Mouse (Mus musculus) heart, adult 11 months (tissue): Measurements from ENCODE around the gene Mtfmt.

ENCODE experiments used
- DNase-seq: peaks from one replicate; pipeline ENCODE4 v3.0.0; 2022

Gene Mtfmt

DNA sequence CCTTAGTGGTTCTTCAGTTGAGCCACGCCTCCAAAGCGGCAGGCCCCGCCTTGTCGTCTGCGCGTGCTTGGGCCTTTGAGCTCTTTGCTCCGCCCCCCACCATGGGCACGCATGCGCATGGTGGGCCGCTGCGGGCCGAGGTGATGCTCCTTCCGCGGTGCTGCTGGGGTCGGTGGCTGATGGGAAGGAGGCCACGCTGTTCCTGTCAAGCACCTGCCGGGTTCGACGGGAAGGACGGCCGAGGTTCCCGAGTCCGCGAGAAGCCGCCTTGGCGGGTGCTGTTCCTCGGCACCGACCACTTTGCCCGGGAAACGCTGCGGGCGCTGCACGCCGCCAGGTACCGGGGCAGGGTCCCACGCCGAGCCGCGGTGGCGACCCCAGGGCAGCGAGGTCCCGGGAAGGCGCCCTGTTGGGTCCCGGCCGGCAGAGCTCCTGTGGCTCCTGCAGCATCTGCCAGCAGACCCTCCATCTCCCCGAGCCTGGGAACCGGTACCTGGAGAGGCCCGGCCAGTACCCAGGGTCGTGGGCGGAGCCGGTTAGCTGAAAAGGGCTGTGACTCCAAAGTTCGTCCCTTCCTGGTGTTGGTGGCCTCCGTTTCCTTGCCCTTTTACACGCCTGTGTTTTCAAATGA, at the start of gene Mtfmt:
TSS of gene Mtfmt (plus strand) at position 112 of the 631 bp plus-strand sequence.
- peak; percentile 99 for DNase-seq

DNA sequence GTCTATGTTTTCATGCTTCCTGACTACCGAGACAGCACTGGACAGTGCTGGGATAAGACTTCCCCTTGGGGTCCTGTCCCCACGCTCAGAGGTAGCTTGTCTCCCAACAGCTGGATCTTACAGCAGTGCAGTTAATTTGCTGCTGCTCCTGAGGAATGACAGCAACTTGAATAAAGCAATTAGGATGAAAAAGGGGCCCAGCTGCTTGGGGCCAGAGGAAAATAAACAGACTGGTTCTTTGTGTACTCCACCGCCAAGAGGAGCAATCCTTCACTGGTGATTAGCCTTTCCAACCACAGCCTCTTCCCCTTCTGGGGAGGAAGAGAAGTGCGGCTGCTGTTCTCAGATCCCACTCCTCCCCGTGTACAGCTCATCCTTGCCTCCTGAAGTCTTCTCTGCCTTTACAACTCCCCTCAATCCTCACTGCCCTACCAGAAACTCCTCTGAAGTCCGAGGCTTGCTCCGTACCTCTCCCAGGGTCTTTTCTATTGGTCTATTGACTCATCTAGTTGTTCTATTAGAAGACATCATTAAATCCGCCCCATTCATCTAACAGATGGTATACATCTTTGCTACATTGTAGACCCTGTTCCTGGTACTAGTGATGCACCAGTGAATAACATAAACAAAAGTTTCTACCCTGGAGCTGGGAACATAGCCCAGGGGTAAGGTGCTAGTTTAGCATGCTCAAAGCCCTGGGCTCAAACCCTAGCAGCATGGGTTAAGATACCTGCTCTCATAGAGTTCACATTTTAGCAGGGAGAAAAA, 49.0 kb upstream of the Mtfmt start:
- no peak for DNase-seq

DNA sequence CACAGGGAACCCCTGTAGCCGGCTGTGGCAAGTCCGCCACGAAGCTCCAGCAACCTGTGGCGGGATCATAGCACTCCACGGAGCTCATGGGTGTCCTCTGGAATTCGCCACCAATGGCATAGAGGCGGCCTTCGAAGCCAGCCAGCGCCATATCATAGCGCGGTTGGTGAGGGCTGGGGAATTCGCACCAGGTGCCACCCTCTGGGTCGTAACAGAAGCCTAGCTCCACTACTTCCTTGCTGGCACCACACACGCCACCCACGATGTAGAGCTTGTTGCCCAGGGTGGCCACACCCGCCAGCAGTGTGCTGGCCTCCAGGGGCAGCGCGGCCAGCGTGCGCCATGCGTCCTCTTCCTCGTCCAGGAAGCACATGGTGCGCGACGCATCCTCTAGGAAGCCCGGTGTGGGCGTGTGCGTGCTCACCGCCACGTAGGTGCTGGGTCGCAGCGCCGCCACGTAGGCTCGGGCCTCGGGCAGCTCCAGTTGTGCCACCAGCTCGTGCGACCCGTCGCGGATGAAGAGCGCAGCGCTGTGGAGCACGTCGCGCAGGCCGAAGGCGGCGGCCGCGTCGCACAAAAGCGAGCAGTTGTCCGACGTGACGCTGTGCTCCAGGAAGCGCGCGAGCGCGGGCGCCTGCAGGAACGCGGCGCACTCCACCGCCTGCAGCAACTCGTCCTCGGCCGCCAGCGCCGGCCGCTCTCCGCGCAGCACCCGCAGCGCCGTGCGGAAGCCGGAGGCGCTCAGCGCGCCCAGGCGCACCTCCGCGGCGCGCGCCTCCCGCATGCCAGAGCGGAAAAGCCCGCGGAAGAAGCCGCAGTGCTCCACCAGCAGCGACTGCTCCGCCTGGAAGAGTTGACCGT, 44.6 kb upstream of the Mtfmt start:
- DNase-seq = no peak

DNA sequence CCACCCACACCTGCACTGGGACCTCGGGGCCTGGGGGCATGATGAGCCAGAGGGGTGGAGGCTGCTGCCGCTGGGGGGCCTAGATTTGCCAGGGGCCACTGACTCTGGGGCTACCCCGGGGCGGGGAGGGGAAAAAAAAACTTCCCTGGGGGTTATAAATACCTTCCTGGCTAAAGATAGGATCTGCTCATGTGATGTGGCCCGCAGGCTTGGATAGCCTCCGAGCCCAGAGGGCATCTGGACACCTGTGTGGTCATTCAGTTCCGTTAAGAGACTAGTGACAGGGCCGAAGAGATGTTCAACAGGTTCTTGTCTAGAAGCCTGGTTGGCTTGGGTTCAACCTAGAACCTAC, 44.0 kb upstream of the Mtfmt start, which contains the start of gene Kbtbd13:
TSS of gene Kbtbd13 (minus strand) at position 40 of the 352 bp plus-strand sequence.
- peak; percentile 96 for DNase-seq

DNA sequence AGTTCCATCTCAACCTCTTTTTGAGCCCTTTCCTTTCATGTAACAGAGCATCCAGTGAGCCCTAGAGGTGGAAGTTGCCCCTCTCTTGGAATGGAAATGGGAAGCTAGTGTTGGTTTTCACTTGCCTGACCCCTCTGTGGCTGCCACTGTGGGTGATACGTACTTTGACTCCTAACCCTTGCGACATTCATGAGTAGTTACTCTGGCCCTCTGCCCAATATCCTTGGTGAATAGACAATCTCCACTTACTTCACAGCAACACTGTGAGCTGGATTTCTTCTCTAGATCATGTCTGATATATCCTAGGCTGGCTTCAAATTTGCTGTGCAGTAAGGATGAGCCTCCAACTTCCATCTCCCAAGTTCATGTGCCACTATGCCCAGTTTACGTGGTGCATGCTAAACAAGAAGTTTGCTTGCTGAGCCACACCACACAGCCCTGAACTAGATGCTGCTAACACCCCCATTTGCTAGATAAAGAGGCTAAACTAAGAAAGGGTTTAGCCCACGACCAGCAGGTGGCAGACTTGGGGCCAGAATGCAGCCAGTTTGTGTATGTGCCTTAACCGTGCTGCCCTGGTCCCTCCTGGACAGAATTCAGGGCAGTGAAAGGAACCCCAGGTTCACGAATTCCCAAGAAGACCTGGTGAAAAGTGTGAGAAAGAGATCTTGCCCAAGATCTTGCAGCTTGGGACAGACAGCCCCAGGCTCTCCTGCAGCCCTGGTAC, 42.8 kb upstream of the Mtfmt start:
- DNase-seq = peak; percentile 95

DNA sequence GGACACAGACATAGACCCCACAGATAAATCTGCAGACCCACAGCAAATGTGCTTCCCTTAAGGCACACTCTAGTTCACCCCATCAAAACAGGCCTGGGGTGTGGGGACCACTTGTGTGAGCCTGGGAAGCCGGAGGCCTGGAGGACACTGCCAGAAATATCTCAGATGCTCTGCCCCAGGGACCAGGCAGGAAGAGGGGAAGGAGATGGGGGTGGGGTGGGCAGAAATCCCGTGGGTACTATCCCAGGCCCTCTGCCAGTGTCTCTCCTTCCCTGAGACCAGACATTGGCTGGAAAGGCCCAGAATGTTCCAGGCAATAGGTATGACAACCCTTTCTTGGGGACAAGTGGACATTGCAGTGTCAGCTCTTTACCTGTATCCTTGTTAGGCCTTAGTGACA, 42.0 kb upstream of the Mtfmt start:
- peak; percentile 98 for DNase-seq

DNA sequence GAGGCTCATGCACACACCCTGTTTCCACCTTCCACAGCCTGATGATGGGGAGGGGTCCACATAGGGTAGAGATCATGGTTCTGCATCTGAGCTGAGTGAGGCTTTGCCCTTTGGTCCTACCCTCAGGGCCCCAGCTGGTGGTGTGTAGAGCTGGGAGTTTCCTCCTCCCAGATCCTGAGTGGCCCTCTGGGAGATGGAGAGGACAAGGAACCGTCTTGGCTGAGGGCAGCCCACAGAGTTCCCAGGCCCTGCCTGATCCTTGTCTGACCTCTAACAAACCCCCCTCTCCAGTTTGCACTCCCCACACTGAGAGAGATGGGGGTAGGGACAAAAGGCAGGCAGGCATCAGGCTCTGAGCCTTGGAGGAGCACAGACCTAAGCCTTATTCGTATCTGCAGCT, 41.2 kb upstream of the Mtfmt start:
- DNase-seq = peak; percentile 98

DNA sequence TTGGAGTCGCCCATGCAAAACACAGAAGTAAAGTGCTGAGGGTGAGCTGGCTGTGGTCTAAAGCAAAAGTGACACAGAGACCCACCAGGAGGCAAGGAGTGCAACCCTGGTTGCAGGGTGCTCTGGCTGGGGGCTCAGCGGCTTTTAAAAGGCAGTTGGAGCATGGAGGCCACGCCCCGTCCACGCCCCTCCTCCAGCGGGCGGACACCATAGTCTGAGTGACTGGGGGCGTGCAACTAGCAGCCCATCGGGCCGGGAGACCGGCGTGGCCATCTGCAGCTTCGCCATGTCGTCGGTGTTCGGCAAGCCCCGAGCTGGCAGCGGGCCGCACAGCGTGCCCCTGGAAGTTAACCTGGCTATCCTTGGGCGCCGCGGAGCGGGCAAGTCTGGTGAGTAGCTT, 37.3 kb upstream of the Mtfmt start, which contains the start of gene Rasl12:
TSS of gene Rasl12 (plus strand) at position 228 of the 400 bp plus-strand sequence.
- DNase-seq = peak; percentile 99

DNA sequence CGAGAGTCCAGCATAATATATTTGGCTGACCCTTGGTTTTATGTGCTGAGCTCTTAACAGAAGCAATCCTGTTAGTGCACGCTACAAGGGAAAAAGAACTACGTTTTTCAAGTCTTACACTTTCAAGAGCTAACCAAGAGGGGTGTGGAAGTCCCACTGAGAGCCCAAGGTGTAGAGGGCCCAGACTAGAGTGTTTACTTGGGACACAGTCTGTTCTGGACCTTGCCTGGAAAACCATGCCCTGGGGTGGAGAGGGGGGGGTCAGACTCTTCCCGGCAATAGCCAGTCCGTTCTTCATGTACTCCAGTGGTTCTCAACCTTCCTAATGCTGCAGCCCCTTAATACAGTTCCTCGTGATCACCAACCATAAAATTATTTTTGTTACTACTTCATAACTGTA, 35.6 kb upstream of the Mtfmt start:
- DNase-seq = no peak

DNA sequence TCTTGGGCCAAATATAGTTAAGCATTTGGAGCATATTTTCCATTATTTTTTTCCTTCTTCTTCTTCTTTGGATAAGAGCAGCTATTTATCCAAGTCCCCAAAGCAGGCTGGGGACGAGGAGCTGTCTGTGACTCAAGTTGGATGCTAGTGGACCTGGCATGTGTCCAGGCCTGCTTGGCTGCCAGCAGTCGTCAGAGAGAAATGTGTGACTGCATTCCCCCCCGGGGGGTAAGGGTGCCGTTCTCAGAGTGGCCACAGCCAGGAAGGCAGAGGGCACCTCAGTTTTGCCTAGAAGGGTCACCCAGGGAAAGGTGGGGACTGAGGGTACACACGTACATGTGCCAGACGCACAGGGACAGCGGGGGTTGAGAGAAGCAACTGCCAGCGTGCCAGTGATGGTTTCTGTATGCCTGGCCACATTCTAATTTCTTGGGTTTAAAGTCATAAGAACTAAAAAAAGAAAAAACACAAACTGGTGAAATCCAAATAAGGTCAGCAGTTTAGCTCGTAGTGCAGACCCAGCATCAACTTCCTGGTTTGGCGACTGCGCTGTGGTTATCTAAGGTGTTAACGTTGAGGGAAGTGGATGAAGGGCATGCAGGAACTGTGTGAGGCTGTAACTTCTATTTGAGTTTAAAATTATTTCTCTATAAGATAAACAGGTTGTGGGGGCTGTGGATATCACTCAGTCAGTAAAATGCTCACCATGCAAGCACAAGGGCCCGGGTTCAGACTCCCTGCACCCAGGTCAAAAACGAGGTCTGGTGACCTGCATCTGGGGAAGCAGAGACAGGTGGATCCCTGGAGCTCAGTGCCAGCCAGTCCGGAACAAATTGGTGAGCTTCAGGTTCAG, 31.0 kb upstream of the Mtfmt start:
- peak; percentile 99 for DNase-seq

DNA sequence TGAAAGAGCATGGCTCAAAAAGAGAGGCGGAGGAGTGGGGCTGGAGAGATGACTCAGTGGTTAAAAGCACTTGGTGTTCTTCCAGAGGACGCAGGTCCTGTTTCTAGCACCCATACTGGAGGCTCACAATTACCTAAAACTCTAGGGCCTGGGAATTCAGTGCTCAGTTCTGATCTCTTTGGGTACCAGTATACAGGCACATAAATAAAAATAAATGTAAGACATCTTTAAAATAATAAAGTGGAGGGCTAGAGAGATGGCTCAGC, 30.5 kb upstream of the Mtfmt start:
- DNase-seq = peak; percentile 90

DNA sequence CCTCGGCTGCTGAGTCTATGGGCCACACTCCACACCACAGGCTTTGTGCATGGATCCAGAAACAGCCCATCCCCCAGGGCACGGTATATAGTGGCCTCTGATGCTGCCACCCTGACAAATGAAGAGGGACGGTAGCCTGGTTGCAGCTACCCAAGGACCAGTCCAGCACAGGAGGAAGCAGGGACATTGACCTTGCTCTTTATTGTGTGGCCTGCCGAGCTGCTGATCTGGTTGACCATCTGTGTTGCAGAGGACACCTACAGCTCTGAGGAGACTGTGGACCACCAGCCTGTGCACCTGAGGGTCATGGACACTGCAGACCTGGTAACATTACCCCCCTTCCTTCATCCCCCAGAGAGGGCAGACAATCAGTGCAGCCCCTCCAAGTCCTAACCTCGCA, 28.3 kb upstream of the Mtfmt start:
- peak; percentile 82 for DNase-seq

DNA sequence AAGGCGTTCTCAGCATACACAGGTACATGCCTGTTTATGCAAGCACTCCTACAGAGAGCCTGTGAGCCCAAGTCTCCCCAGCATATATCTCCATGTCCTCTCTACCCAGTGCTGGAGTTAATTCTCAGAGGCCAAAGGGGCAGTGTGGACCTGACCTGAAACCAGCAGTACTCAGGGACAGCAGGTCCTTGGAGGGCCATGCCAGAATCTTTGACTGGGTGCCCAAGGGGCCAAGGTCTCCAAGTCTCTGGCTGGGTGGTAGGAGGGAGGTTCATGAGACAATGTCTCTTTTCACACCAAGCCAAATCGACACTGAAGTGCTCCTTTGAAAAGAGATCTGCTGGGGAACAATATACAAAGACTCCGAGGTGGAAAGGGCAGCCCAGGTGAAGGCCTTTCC, 27.7 kb upstream of the Mtfmt start:
- DNase-seq = peak; percentile 81

DNA sequence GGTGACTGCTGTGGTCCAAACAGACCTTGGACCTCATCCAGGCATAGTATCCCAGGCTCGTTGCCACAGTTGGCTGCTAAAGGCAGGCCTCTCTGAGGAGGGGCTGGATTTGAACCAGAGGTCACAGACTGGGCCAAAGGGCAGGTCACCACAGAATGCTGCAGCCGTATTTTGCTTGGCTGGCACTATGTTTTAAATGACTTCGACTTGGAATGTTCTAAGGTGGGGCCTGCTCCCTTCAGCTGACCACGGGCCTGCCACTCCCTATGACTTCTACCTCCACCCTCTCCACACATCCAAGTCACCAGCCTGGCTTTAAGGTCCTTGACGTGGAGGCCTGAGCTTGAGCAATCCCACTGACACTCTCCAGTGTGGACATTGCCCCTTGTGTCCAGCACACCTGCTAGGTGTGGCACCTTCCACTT, 26.7 kb upstream of the Mtfmt start:
- peak; percentile 96 for DNase-seq

DNA sequence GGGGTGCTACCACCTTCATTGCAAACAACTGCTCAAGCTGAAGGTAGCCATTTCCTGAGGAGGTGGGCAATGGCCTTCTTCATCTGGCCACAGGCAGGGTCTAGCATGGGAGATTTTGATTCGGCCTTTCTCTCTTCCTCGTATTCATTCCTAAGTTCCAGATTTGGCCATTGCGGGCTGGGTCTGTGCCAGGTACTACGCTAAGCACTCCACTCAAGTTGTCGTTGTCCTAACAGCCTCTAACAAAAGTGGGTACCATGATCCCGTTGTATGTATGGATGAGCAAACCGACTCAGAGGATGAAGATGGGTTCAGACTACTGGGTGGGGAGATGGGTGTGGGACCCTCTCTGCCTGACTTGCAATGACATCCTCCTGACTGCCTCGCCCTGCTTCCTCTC, 25.2 kb upstream of the Mtfmt start:
- DNase-seq = no peak

DNA sequence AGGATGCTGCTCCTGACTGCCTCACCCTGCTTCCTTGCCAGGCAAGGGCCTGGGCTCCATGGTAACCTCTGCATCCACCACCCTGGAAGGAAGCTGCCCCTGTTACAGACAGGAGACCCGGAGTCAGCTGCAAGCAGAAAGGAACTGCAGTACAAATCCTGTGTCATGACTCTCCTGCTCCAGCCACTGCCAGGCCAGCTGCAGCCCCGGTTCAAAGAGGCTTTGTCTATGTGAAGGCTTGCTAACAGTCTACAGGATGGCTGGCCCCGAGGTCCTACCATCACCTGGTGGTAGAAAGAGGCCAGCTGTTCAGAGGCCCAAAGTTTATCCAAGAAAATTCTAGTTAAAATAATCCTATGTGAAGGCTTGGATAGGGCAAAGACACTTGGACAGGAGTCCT, 24.3 kb upstream of the Mtfmt start:
- peak; percentile 66 for DNase-seq

DNA sequence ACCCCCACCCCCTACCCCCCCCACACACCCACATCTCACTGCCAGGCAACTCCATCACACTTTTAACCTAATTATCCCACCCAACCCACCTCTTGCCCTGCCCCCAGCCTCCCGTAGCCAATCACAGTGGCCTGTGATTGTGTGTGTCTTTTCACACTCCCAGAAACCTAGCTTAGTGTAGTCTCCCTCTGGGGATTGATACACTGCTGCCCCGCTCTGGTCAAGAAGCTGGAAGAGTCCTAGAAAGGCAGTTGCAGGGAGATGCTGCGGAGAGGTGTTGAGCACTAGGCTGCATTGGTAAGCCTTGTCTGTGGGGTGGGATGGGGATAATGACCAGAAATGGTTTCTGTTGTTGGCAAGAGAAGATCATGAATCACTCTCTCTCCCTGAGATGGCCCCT, 17.8 kb upstream of the Mtfmt start:
- DNase-seq = no peak

DNA sequence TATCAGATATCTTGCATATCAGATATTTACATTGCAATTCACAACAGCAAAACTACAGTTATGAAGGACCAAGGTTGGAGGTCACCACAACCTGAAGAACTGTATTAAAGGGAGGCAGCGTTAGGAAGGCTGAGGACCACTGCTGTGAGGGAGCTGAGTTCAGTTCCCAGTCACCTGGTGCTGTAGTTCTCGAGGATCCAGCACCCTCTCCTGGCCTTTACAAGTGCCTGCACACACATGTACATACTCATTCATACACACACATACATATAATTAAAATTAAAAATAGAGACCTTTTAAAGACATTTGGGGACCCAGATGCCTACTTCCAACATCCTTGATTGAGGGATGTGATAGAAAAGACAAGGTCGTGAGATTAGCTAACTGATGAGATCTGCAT, 15.9 kb upstream of the Mtfmt start:
- no peak for DNase-seq

DNA sequence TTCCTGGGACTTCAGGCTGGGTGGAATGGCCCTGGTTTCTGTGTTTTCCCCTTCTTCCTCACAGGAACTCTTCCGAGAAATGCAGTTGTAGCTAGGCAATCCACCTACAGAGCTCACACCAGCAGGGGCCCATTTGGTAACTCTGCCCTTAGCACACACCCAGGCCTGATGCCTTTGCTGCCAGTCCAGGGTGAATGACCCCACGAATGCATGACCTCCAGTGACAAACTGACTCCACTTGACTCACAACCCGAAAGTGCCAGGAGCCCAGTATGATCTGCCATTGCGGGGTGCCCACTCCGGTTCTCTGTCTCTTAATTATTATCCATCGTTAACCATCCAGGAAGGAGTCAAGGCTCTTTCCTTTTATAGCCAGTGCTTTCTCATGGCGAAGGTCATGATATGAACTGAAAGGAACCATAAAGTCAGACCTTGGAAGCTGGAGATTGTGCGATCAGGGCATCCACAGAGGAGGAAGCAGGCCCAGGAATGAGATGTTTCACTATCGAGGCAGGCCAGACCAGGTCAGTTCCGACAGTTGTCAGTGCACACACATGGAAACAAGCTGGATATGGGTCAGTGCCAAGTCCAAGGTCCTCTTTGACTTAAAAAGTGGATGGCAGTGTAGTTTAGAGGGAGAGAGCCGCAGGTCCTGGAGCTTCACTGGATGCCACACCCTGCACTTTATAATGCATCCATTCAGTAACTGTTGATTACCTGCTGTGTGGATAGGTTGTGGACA, 12.7 kb upstream of the Mtfmt start, which contains the start of gene Slc51b:
TSS of gene Slc51b (minus strand) at position 196 of the 742 bp plus-strand sequence.
- no peak for DNase-seq

DNA sequence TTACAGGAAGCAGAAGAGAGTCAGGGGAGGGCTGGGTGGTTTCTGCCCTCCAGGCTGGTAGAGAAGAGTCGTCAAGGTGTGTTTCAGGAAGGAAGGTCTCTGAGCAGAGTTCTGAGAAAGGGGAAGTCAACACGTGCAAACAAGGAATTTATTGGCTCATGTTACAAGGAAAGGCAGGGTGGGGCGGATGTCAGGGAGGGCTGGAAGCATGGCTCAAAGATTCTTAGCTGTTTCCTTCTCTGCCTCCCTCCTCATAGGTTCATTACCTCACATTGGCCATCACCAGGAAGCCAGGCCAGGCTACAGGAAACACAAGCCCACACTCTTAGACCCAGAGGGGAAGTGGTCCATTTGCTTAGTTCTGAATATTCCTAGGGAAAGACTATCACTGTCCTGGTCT, 11.2 kb upstream of the Mtfmt start:
- DNase-seq = no peak

DNA sequence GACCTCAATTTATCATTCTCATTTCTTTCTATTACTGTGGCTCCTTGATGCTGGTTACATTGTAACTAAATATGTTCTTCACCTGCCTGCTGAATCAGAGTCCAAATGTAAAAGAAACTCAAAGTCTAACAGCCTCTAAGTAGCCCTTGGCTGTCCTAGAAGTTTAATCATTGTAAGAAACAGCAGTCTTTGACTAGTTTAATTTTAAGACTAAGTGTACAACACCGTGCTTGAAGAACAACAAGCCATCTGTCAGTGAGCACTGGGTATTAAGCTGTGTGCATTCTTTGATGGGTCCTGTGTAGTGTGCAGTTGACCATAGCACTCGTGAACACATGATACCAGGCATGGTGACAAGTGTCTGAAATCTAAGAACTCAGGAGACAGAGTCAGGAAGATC, 8.1 kb upstream of the Mtfmt start:
- no peak for DNase-seq
